Mouse (Mus musculus): Measurements from ENCODE around the gene Nos1ap. TPM values are rescaled to one million over a fixed set of nuclear protein-coding genes. Genes with fewer than 3 reads are reported as not detected.
A peak's percentile ranks its signal among the peaks of the same experiment; 100 is the strongest.

Nos1ap gene
- polyA plus RNA-seq, 1 experiment from 2014 or later, result 11.1 TPM

- no peaks in the 10 kb centered on the region for H3K27me3 ChIP-seq (replicated peaks)
- H3K9me3 ChIP-seq, result no peaks in the 10 kb centered on the region
- no peaks in the 10 kb centered on the region for H3K36me3 ChIP-seq
- H3K4me2 ChIP-seq (replicated peaks), result no peak overlapping the region
- no peak for ATAC-seq
- H3K27ac ChIP-seq, result no peak overlapping the region
- no peak overlapping the region for H3K9ac ChIP-seq
- 0 out of 2 replicates have a peak, but pooled peaks cover 16% of the 10 kb centered on the region for H3K4me1 ChIP-seq (replicated peaks)
- no peak overlapping the region for H3K4me3 ChIP-seq (replicated peaks)
- WGBS, result 89% methylated on average over 5 of the region's 5 CpGs
Measured at GRCm38 (mm10) chr1:170582341-170582740, 7.3 kb downstream of the Nos1ap start.

GRCm38 (mm10) chr1:170580485-170581110, 9.1 kb downstream of the Nos1ap start:
- no peak overlapping the region for H3K9ac ChIP-seq
- no peaks in the 10 kb centered on the region for H3K36me3 ChIP-seq
- H3K27me3 ChIP-seq (replicated peaks), result no peaks in the 10 kb centered on the region
- ATAC-seq, result no peak
- 44% methylated on average over 13 of the region's 13 CpGs for whole genome bisulfite sequencing
- H3K27ac ChIP-seq, result no peak overlapping the region
- H3K4me1 ChIP-seq (replicated peaks), result peaks cover 24% of the 10 kb centered on the region
- H3K4me2 ChIP-seq (replicated peaks), result no peak overlapping the region
- no peak overlapping the region for H3K4me3 ChIP-seq (replicated peaks)
- H3K9me3 ChIP-seq, result no peaks in the 10 kb centered on the region

- 92% methylated on average over 5 of the region's 5 CpGs for WGBS
- ATAC-seq, result no peak
Measured at GRCm38 (mm10) chr1:170579476-170579875, 10.2 kb downstream of the Nos1ap start.

GRCm38 (mm10) chr1:170579063-170579462, 10.6 kb downstream of the Nos1ap start:
- WGBS, result 97% methylated on average over 4 of the region's 4 CpGs
- Histone ChIP-seq H3K9me3 (no peaks in the 10 kb centered on the region), H3K9ac (no peak overlapping the region), H3K4me2 (replicated peaks) (no peak overlapping the region), H3K4me1 (replicated peaks) (peaks cover 28% of the 10 kb centered on the region), H3K27me3 (replicated peaks) (no peaks in the 10 kb centered on the region), H3K36me3 (no peaks in the 10 kb centered on the region), H3K27ac (no peak overlapping the region), H3K4me3 (replicated peaks) (no peak overlapping the region)
- no peak for ATAC-seq

More at GRCm38 (mm10) chr1:170579476-170579875, 10.2 kb downstream of the Nos1ap start:
- Histone ChIP-seq H3K4me2 (replicated peaks) (no peak overlapping the region), H3K9ac (no peak overlapping the region), H3K36me3 (no peaks in the 10 kb centered on the region), H3K4me3 (replicated peaks) (no peak overlapping the region), H3K27ac (no peak overlapping the region), H3K4me1 (replicated peaks) (peaks cover 28% of the 10 kb centered on the region), H3K9me3 (no peaks in the 10 kb centered on the region), H3K27me3 (replicated peaks) (no peaks in the 10 kb centered on the region)

- H3K9ac ChIP-seq, result no peak overlapping the region
- no peaks in the 10 kb centered on the region for H3K27me3 ChIP-seq (replicated peaks)
- H3K36me3 ChIP-seq, result no peaks in the 10 kb centered on the region
- H3K4me1 ChIP-seq (replicated peaks), result peaks cover 28% of the 10 kb centered on the region
- 52% methylated on average over 6 of the region's 6 CpGs for WGBS
- H3K4me3 ChIP-seq (replicated peaks), result no peak overlapping the region
- ATAC-seq, result no peak
- no peak overlapping the region for H3K4me2 ChIP-seq (replicated peaks)
- no peak overlapping the region for H3K27ac ChIP-seq
- H3K9me3 ChIP-seq, result no peaks in the 10 kb centered on the region
Measured at GRCm38 (mm10) chr1:170576728-170577065, 13.0 kb downstream of the Nos1ap start.

GRCm38 (mm10) chr1:170576012-170576727, 13.5 kb downstream of the Nos1ap start:
- peak; percentile 92 for ATAC-seq
- 29% methylated on average over 6 of the region's 6 CpGs for WGBS

GRCm38 (mm10) chr1:170573117-170573516, 16.5 kb downstream of the Nos1ap start:
- ATAC-seq, result no peak
- H3K9ac ChIP-seq, result no peak overlapping the region
- no peaks in the 10 kb centered on the region for H3K27me3 ChIP-seq (replicated peaks)
- no peaks in the 10 kb centered on the region for H3K9me3 ChIP-seq
- 62% methylated on average over 7 of the region's 7 CpGs for WGBS
- H3K27ac ChIP-seq, result no peak overlapping the region
- no peaks in the 10 kb centered on the region for H3K36me3 ChIP-seq
- peaks cover 18% of the 10 kb centered on the region for H3K4me1 ChIP-seq (replicated peaks)
- no peak overlapping the region for H3K4me2 ChIP-seq (replicated peaks)
- no peak overlapping the region for H3K4me3 ChIP-seq (replicated peaks)

More at GRCm38 (mm10) chr1:170576012-170576727, 13.5 kb downstream of the Nos1ap start:
- no peak overlapping the region for H3K4me3 ChIP-seq (replicated peaks)
- H3K4me1 ChIP-seq (replicated peaks), result peaks cover 28% of the 10 kb centered on the region
- peak overlapping the region; percentile 25; the same call in 1 of the 2 replicates for H3K4me2 ChIP-seq (replicated peaks)
- no peaks in the 10 kb centered on the region for H3K27me3 ChIP-seq (replicated peaks)
- no peaks in the 10 kb centered on the region for H3K36me3 ChIP-seq
- H3K27ac ChIP-seq, result no peak overlapping the region
- no peaks in the 10 kb centered on the region for H3K9me3 ChIP-seq
- no peak overlapping the region for H3K9ac ChIP-seq

- H3K9ac ChIP-seq, result no peak overlapping the region
- 76% methylated on average over 4 of the region's 4 CpGs for WGBS
- no peak for ATAC-seq
- no peak overlapping the region for H3K4me3 ChIP-seq (replicated peaks)
- no peak overlapping the region for H3K27ac ChIP-seq
- H3K4me2 ChIP-seq (replicated peaks), result no peak overlapping the region
- no peaks in the 10 kb centered on the region for H3K9me3 ChIP-seq
- no peaks in the 10 kb centered on the region for H3K36me3 ChIP-seq
- no peaks in the 10 kb centered on the region for H3K27me3 ChIP-seq (replicated peaks)
- no peaks in the 10 kb centered on the region for H3K4me1 ChIP-seq (replicated peaks)
Measured at GRCm38 (mm10) chr1:170566969-170567368, 22.7 kb downstream of the Nos1ap start.

GRCm38 (mm10) chr1:170566538-170566937, 23.1 kb downstream of the Nos1ap start:
- H3K27ac ChIP-seq, result no peak overlapping the region
- ATAC-seq, result no peak
- 83% methylated on average over 2 of the region's 2 CpGs for WGBS
- no peaks in the 10 kb centered on the region for H3K9me3 ChIP-seq
- no peaks in the 10 kb centered on the region for H3K36me3 ChIP-seq
- H3K4me1 ChIP-seq (replicated peaks), result no peaks in the 10 kb centered on the region
- no peak overlapping the region for H3K4me2 ChIP-seq (replicated peaks)
- no peaks in the 10 kb centered on the region for H3K27me3 ChIP-seq (replicated peaks)
- no peak overlapping the region for H3K4me3 ChIP-seq (replicated peaks)
- no peak overlapping the region for H3K9ac ChIP-seq

GRCm38 (mm10) chr1:170564926-170565325, 24.7 kb downstream of the Nos1ap start:
- Histone ChIP-seq H3K4me1 (replicated peaks) (no peaks in the 10 kb centered on the region), H3K36me3 (no peaks in the 10 kb centered on the region), H3K27me3 (replicated peaks) (no peaks in the 10 kb centered on the region), H3K9me3 (no peaks in the 10 kb centered on the region), H3K4me3 (replicated peaks) (no peak overlapping the region), H3K27ac (no peak overlapping the region), H3K9ac (no peak overlapping the region), H3K4me2 (replicated peaks) (no peak overlapping the region)
- no peak for ATAC-seq
- 79% methylated on average over 3 of the region's 3 CpGs for WGBS

GRCm38 (mm10) chr1:170562431-170562830, 27.2 kb downstream of the Nos1ap start:
- WGBS, result 87% methylated on average over 1 of the region's 1 CpGs

GRCm38 (mm10) chr1:170560768-170561167, 28.9 kb downstream of the Nos1ap start:
- ATAC-seq, result no peak
- Histone ChIP-seq H3K4me2 (replicated peaks) (no peak overlapping the region), H3K27me3 (replicated peaks) (no peaks in the 10 kb centered on the region), H3K9ac (no peak overlapping the region), H3K4me1 (replicated peaks) (no peaks in the 10 kb centered on the region), H3K4me3 (replicated peaks) (no peak overlapping the region), H3K27ac (no peak overlapping the region), H3K9me3 (no peaks in the 10 kb centered on the region), H3K36me3 (no peaks in the 10 kb centered on the region)
- WGBS, result 88% methylated on average over 3 of the region's 3 CpGs

More at GRCm38 (mm10) chr1:170562431-170562830, 27.2 kb downstream of the Nos1ap start:
- H3K4me1 ChIP-seq (replicated peaks), result no peaks in the 10 kb centered on the region
- no peaks in the 10 kb centered on the region for H3K9me3 ChIP-seq
- H3K27ac ChIP-seq, result no peak overlapping the region
- H3K27me3 ChIP-seq (replicated peaks), result no peaks in the 10 kb centered on the region
- no peaks in the 10 kb centered on the region for H3K36me3 ChIP-seq
- no peak overlapping the region for H3K9ac ChIP-seq
- no peak for ATAC-seq
- H3K4me3 ChIP-seq (replicated peaks), result no peak overlapping the region
- H3K4me2 ChIP-seq (replicated peaks), result no peak overlapping the region

GRCm38 (mm10) chr1:170557962-170558361, 31.7 kb downstream of the Nos1ap start:
- H3K9me3 ChIP-seq, result no peaks in the 10 kb centered on the region
- H3K27me3 ChIP-seq (replicated peaks), result no peaks in the 10 kb centered on the region
- H3K9ac ChIP-seq, result no peak overlapping the region
- 93% methylated on average over 4 of the region's 4 CpGs for WGBS
- no peak for ATAC-seq
- H3K27ac ChIP-seq, result no peak overlapping the region
- no peaks in the 10 kb centered on the region for H3K36me3 ChIP-seq
- no peaks in the 10 kb centered on the region for H3K4me1 ChIP-seq (replicated peaks)
- no peak overlapping the region for H3K4me3 ChIP-seq (replicated peaks)
- H3K4me2 ChIP-seq (replicated peaks), result no peak overlapping the region
